Mouse (Mus musculus): ENCODE measurements around the gene Pdcd2l. TPM values are rescaled to one million over a fixed set of nuclear protein-coding genes. Genes with fewer than 3 reads are reported as not detected.
A peak's percentile ranks its signal among the peaks of the same experiment; 100 is the strongest.

Gene Pdcd2l
- polyA plus RNA-seq, 1 experiment from 2014 or later, result 34.0 TPM

- Histone ChIP-seq H3K27me3 (replicated peaks; ENCODE audit: insufficient read depth, low read length) (no peaks in the 10 kb centered on the region), H3K9ac (replicated peaks; ENCODE audit: low read depth) (no peak overlapping the region), H3K4me1 (ENCODE audit: insufficient read depth, low read depth, low read length) (0 out of 2 replicates have a peak, but pooled peaks cover 8% of the 10 kb centered on the region), H3K36me3 (ENCODE audit: insufficient read depth, low read length) (0 out of 2 replicates have a peak, but pooled peaks cover 4% of the 10 kb centered on the region), H3K4me2 (replicated peaks; ENCODE audit: low read depth, low read length) (no peak overlapping the region), H3K4me3 (ENCODE audit: low read depth, low read length) (no peak overlapping the region), H3K9me3 (ENCODE audit: low read length) (no peaks in the 10 kb centered on the region), H3K27ac (ENCODE audit: low read length) (no peak overlapping the region)
- TF ChIP-seq CTCF (IDR thresholded peaks at IDR 0.05), result peak; percentile 32; the same call in 1 of the 2 replicates
- no peak for TF ChIP-seq EP300 (IDR thresholded peaks at IDR 0.05)
- ATAC-seq (no peak), DNase-seq (ENCODE audit: low spot score) (no peak)
- WGBS, result 87% methylated on average over 12 of the region's 12 CpGs
Measured at GRCm38 (mm10) chr7:34226846-34227245, 30.4 kb upstream of the Pdcd2l start.

GRCm38 (mm10) chr7:34226086-34226485 is 29.6 kb upstream of the Pdcd2l start:
- ATAC-seq (no peak), DNase-seq (ENCODE audit: low spot score) (no peak)
- WGBS, result 74% methylated on average over 8 of the region's 8 CpGs
- H3K4me2 ChIP-seq (replicated peaks; ENCODE audit: low read depth, low read length), result no peak overlapping the region
- H3K9ac ChIP-seq (replicated peaks; ENCODE audit: low read depth), result no peak overlapping the region
- TF ChIP-seq EP300 (IDR thresholded peaks at IDR 0.05) (no peak), CTCF (IDR thresholded peaks at IDR 0.05) (no peak)
- no peak overlapping the region for H3K27ac ChIP-seq (ENCODE audit: low read length)
- H3K9me3 ChIP-seq (ENCODE audit: low read length), result no peaks in the 10 kb centered on the region
- H3K4me3 ChIP-seq (ENCODE audit: low read depth, low read length), result no peak overlapping the region
- H3K36me3 ChIP-seq (ENCODE audit: insufficient read depth, low read length), result 0 out of 2 replicates have a peak, but pooled peaks cover 4% of the 10 kb centered on the region
- H3K27me3 ChIP-seq (replicated peaks; ENCODE audit: insufficient read depth, low read length), result no peaks in the 10 kb centered on the region
- H3K4me1 ChIP-seq (ENCODE audit: insufficient read depth, low read depth, low read length), result 0 out of 2 replicates have a peak, but pooled peaks cover 8% of the 10 kb centered on the region

GRCm38 (mm10) chr7:34224308-34224707 is 27.8 kb upstream of the Pdcd2l start:
- no peak for DNase-seq (ENCODE audit: low spot score)
- no peak for ATAC-seq
- Histone ChIP-seq H3K9me3 (ENCODE audit: low read length) (no peaks in the 10 kb centered on the region), H3K27me3 (replicated peaks; ENCODE audit: insufficient read depth, low read length) (no peaks in the 10 kb centered on the region), H3K36me3 (ENCODE audit: insufficient read depth, low read length) (peaks cover 4% of the 10 kb centered on the region; the same call in 1 of the 2 replicates), H3K4me2 (replicated peaks; ENCODE audit: low read depth, low read length) (no peak overlapping the region), H3K4me3 (ENCODE audit: low read depth, low read length) (no peak overlapping the region), H3K4me1 (ENCODE audit: insufficient read depth, low read depth, low read length) (0 out of 2 replicates have a peak, but pooled peaks cover 2% of the 10 kb centered on the region), H3K27ac (ENCODE audit: low read length) (no peak overlapping the region), H3K9ac (replicated peaks; ENCODE audit: low read depth) (no peak overlapping the region)
- no peak for TF ChIP-seq CTCF (IDR thresholded peaks at IDR 0.05)
- no peak for TF ChIP-seq EP300 (IDR thresholded peaks at IDR 0.05)
- WGBS, result 85% methylated on average over 6 of the region's 6 CpGs

- TF ChIP-seq EP300 (IDR thresholded peaks at IDR 0.05), result no peak
- 0 out of 2 replicates have a peak, but pooled peaks have one; percentile 12 for TF ChIP-seq CTCF (IDR thresholded peaks at IDR 0.05)
- ATAC-seq (no peak), DNase-seq (ENCODE audit: low spot score) (no peak)
- Histone ChIP-seq H3K4me2 (replicated peaks; ENCODE audit: low read depth, low read length) (no peak overlapping the region), H3K36me3 (ENCODE audit: insufficient read depth, low read length) (peaks cover 21% of the 10 kb centered on the region), H3K27ac (ENCODE audit: low read length) (no peak overlapping the region), H3K4me3 (ENCODE audit: low read depth, low read length) (no peak overlapping the region), H3K9me3 (ENCODE audit: low read length) (no peaks in the 10 kb centered on the region), H3K27me3 (replicated peaks; ENCODE audit: insufficient read depth, low read length) (no peaks in the 10 kb centered on the region), H3K9ac (replicated peaks; ENCODE audit: low read depth) (no peak overlapping the region), H3K4me1 (ENCODE audit: insufficient read depth, low read depth, low read length) (no peaks in the 10 kb centered on the region)
- WGBS, result 96% methylated on average over 10 of the region's 10 CpGs
Measured at GRCm38 (mm10) chr7:34222340-34222739, 25.9 kb upstream of the Pdcd2l start.

- H3K36me3 ChIP-seq (ENCODE audit: insufficient read depth, low read length), result peaks cover 25% of the 10 kb centered on the region
Measured at GRCm38 (mm10) chr7:34221594-34222250, 25.3 kb upstream of the Pdcd2l start.

GRCm38 (mm10) chr7:34218496-34218895 is 22.0 kb upstream of the Pdcd2l start:
- H3K9me3 ChIP-seq (ENCODE audit: low read length), result no peaks in the 10 kb centered on the region
- no peak overlapping the region for H3K4me3 ChIP-seq (ENCODE audit: low read depth, low read length)
- DNase-seq (ENCODE audit: low spot score) (no peak), ATAC-seq (no peak)
- TF ChIP-seq CTCF (IDR thresholded peaks at IDR 0.05), result no peak
- no peak for TF ChIP-seq EP300 (IDR thresholded peaks at IDR 0.05)
- no peaks in the 10 kb centered on the region for H3K27me3 ChIP-seq (replicated peaks; ENCODE audit: insufficient read depth, low read length)
- no peak overlapping the region for H3K27ac ChIP-seq (ENCODE audit: low read length)
- H3K9ac ChIP-seq (replicated peaks; ENCODE audit: low read depth), result no peak overlapping the region
- H3K36me3 ChIP-seq (ENCODE audit: insufficient read depth, low read length), result peaks cover 36% of the 10 kb centered on the region
- 39% methylated on average over 1 of the region's 1 CpGs for WGBS
- H3K4me2 ChIP-seq (replicated peaks; ENCODE audit: low read depth, low read length), result no peak overlapping the region
- H3K4me1 ChIP-seq (ENCODE audit: insufficient read depth, low read depth, low read length), result no peaks in the 10 kb centered on the region

More at GRCm38 (mm10) chr7:34221594-34222250, 25.3 kb upstream of the Pdcd2l start:
- Histone ChIP-seq H3K9me3 (ENCODE audit: low read length) (no peaks in the 10 kb centered on the region), H3K4me3 (ENCODE audit: low read depth, low read length) (no peak overlapping the region), H3K9ac (replicated peaks; ENCODE audit: low read depth) (no peak overlapping the region), H3K4me2 (replicated peaks; ENCODE audit: low read depth, low read length) (no peak overlapping the region), H3K27me3 (replicated peaks; ENCODE audit: insufficient read depth, low read length) (no peaks in the 10 kb centered on the region), H3K4me1 (ENCODE audit: insufficient read depth, low read depth, low read length) (no peaks in the 10 kb centered on the region), H3K27ac (ENCODE audit: low read length) (no peak overlapping the region)
- DNase-seq (ENCODE audit: low spot score) (peak; percentile 33), ATAC-seq (no peak; the same call in 1 of the 2 replicates)
- no peak for TF ChIP-seq CTCF (IDR thresholded peaks at IDR 0.05)
- TF ChIP-seq EP300 (IDR thresholded peaks at IDR 0.05), result no peak
- 78% methylated on average over 9 of the region's 9 CpGs for WGBS
